Mouse (Mus musculus): Measurements from ENCODE around the gene Mtfp1. TPM values are rescaled to one million over a fixed set of nuclear protein-coding genes. Genes with fewer than 3 reads are reported as not detected.

The Mtfp1 gene
- polyA plus RNA-seq, 1 experiment from 2014 or later, result 21.1 TPM

- Histone ChIP-seq H3K36me3 (ENCODE audit: control insufficient read depth, insufficient read depth) (no peaks in the 10 kb centered on the region), H3K4me3 (ENCODE audit: low read depth, low read length) (no peak overlapping the region), H3K4me1 (replicated peaks; ENCODE audit: control insufficient read depth, insufficient read depth, low read length) (no peaks in the 10 kb centered on the region), H3K27me3 (replicated peaks; ENCODE audit: control insufficient read depth, insufficient read depth, low read length) (no peaks in the 10 kb centered on the region), H3K9ac (ENCODE audit: low read depth, low read length) (no peak overlapping the region), H3K4me2 (replicated peaks; ENCODE audit: low read depth) (no peak overlapping the region), H3K27ac (ENCODE audit: low read depth, low read length) (no peak overlapping the region), H3K9me3 (ENCODE audit: control insufficient read depth) (no peaks in the 10 kb centered on the region)
- no peak for ATAC-seq
- 87% methylated on average over 4 of the region's 4 CpGs for WGBS
- no peak for TF ChIP-seq CTCF (IDR thresholded peaks at IDR 0.05; ENCODE audit: low read depth)
Measured at GRCm38 (mm10) chr11:4062523-4062922, 32.7 kb downstream of the Mtfp1 start.

- Histone ChIP-seq H3K9ac (ENCODE audit: low read depth, low read length) (no peak overlapping the region), H3K4me3 (ENCODE audit: low read depth, low read length) (no peak overlapping the region), H3K9me3 (ENCODE audit: control insufficient read depth) (no peaks in the 10 kb centered on the region), H3K27me3 (replicated peaks; ENCODE audit: control insufficient read depth, insufficient read depth, low read length) (no peaks in the 10 kb centered on the region), H3K27ac (ENCODE audit: low read depth, low read length) (no peak overlapping the region), H3K36me3 (ENCODE audit: control insufficient read depth, insufficient read depth) (no peaks in the 10 kb centered on the region), H3K4me1 (replicated peaks; ENCODE audit: control insufficient read depth, insufficient read depth, low read length) (no peaks in the 10 kb centered on the region), H3K4me2 (replicated peaks; ENCODE audit: low read depth) (no peak overlapping the region)
- no peak for TF ChIP-seq CTCF (IDR thresholded peaks at IDR 0.05; ENCODE audit: low read depth)
- WGBS, result 46% methylated on average over 5 of the region's 5 CpGs
- ATAC-seq, result no peak
Measured at GRCm38 (mm10) chr11:4060866-4061575, 34.2 kb downstream of the Mtfp1 start.

- Histone ChIP-seq H3K4me1 (replicated peaks; ENCODE audit: control insufficient read depth, insufficient read depth, low read length) (no peaks in the 10 kb centered on the region), H3K36me3 (ENCODE audit: control insufficient read depth, insufficient read depth) (no peaks in the 10 kb centered on the region), H3K9me3 (ENCODE audit: control insufficient read depth) (no peaks in the 10 kb centered on the region), H3K9ac (ENCODE audit: low read depth, low read length) (no peak overlapping the region), H3K4me3 (ENCODE audit: low read depth, low read length) (no peak overlapping the region), H3K27ac (ENCODE audit: low read depth, low read length) (no peak overlapping the region), H3K4me2 (replicated peaks; ENCODE audit: low read depth) (no peak overlapping the region), H3K27me3 (replicated peaks; ENCODE audit: control insufficient read depth, insufficient read depth, low read length) (no peaks in the 10 kb centered on the region)
- ATAC-seq, result peak; percentile 54; the same call in 1 of the 2 replicates
- peak; percentile 93 for TF ChIP-seq CTCF (IDR thresholded peaks at IDR 0.05; ENCODE audit: low read depth)
- 23% methylated on average over 5 of the region's 5 CpGs for WGBS
Measured at GRCm38 (mm10) chr11:4053586-4053985, 41.7 kb downstream of the Mtfp1 start.

- Histone ChIP-seq H3K9me3 (ENCODE audit: control insufficient read depth) (no peaks in the 10 kb centered on the region), H3K9ac (ENCODE audit: low read depth, low read length) (no peak overlapping the region), H3K4me2 (replicated peaks; ENCODE audit: low read depth) (no peak overlapping the region), H3K27me3 (replicated peaks; ENCODE audit: control insufficient read depth, insufficient read depth, low read length) (no peaks in the 10 kb centered on the region), H3K4me3 (ENCODE audit: low read depth, low read length) (no peak overlapping the region), H3K36me3 (ENCODE audit: control insufficient read depth, insufficient read depth) (no peaks in the 10 kb centered on the region), H3K4me1 (replicated peaks; ENCODE audit: control insufficient read depth, insufficient read depth, low read length) (no peaks in the 10 kb centered on the region), H3K27ac (ENCODE audit: low read depth, low read length) (no peak overlapping the region)
- ATAC-seq, result no peak
- WGBS, result 89% methylated on average over 6 of the region's 6 CpGs
- no peak for TF ChIP-seq CTCF (IDR thresholded peaks at IDR 0.05; ENCODE audit: low read depth)
Measured at GRCm38 (mm10) chr11:4048438-4048837, 46.8 kb downstream of the Mtfp1 start.

- no peaks in the 10 kb centered on the region for H3K4me1 ChIP-seq (replicated peaks; ENCODE audit: control insufficient read depth, insufficient read depth, low read length)
- no peaks in the 10 kb centered on the region for H3K27me3 ChIP-seq (replicated peaks; ENCODE audit: control insufficient read depth, insufficient read depth, low read length)
- H3K9ac ChIP-seq (ENCODE audit: low read depth, low read length), result no peak overlapping the region
- WGBS, result 91% methylated on average over 2 of the region's 2 CpGs
- no peak overlapping the region for H3K4me3 ChIP-seq (ENCODE audit: low read depth, low read length)
- no peaks in the 10 kb centered on the region for H3K36me3 ChIP-seq (ENCODE audit: control insufficient read depth, insufficient read depth)
- H3K9me3 ChIP-seq (ENCODE audit: control insufficient read depth), result no peaks in the 10 kb centered on the region
- H3K4me2 ChIP-seq (replicated peaks; ENCODE audit: low read depth), result no peak overlapping the region
- ATAC-seq, result no peak
- TF ChIP-seq CTCF (IDR thresholded peaks at IDR 0.05; ENCODE audit: low read depth), result no peak
- no peak overlapping the region for H3K27ac ChIP-seq (ENCODE audit: low read depth, low read length)
Measured at GRCm38 (mm10) chr11:4047766-4048165, 47.5 kb downstream of the Mtfp1 start.

- H3K9ac ChIP-seq (ENCODE audit: low read depth, low read length), result no peak overlapping the region
- H3K27ac ChIP-seq (ENCODE audit: low read depth, low read length), result no peak overlapping the region
- WGBS, result 55% methylated on average over 5 of the region's 5 CpGs
- H3K4me2 ChIP-seq (replicated peaks; ENCODE audit: low read depth), result no peak overlapping the region
- H3K27me3 ChIP-seq (replicated peaks; ENCODE audit: control insufficient read depth, insufficient read depth, low read length), result no peaks in the 10 kb centered on the region
- H3K4me1 ChIP-seq (replicated peaks; ENCODE audit: control insufficient read depth, insufficient read depth, low read length), result no peaks in the 10 kb centered on the region
- H3K9me3 ChIP-seq (ENCODE audit: control insufficient read depth), result no peaks in the 10 kb centered on the region
- H3K4me3 ChIP-seq (ENCODE audit: low read depth, low read length), result no peak overlapping the region
- ATAC-seq, result no peak
- no peak for TF ChIP-seq CTCF (IDR thresholded peaks at IDR 0.05; ENCODE audit: low read depth)
- H3K36me3 ChIP-seq (ENCODE audit: control insufficient read depth, insufficient read depth), result no peaks in the 10 kb centered on the region
Measured at GRCm38 (mm10) chr11:4046526-4046925, 48.7 kb downstream of the Mtfp1 start.

Data from intestine, postnatal 0 days (tissue).